ENCODE assay signal across 15 mouse cellular contexts in genomic region chrX:160471257-160471786, GRCm38 (mm10).
"Had no signal": no experiment of that assay in that cellular context is flagged by ENCODE, and none has a peak within 500 bp of the region (broad histone marks: within the 10 kb centered on the region; RNA-seq: fewer than 3 reads in every experiment).

No protein-coding gene starts in this region.

- H3K36me3 ChIP-seq: intestine, embryonic 15.5 days; kidney, embryonic 15.5 days; limb, embryonic 10.5 days; liver, embryonic 15.5 days; neural tube, embryonic 13.5 days; stomach, embryonic 15.5 days had no signal

- H3K27ac ChIP-seq: intestine, embryonic 15.5 days; kidney, embryonic 15.5 days; left cerebral cortex, adult 2 months; limb, embryonic 10.5 days; liver, embryonic 15.5 days; neural tube, embryonic 13.5 days; stomach, embryonic 15.5 days had no signal

- H3K4me2 ChIP-seq: intestine, embryonic 15.5 days; kidney, embryonic 15.5 days; liver, embryonic 11.5 days; liver, embryonic 15.5 days; neural tube, embryonic 13.5 days; stomach, embryonic 15.5 days had no signal

- H3K4me3 ChIP-seq: intestine, embryonic 15.5 days; kidney, embryonic 15.5 days; left cerebral cortex, adult 2 months; limb, embryonic 10.5 days; liver, embryonic 15.5 days; neural tube, embryonic 13.5 days; stomach, embryonic 15.5 days had no signal

- H3K9me3 ChIP-seq: intestine, embryonic 15.5 days; kidney, embryonic 15.5 days; limb, embryonic 10.5 days; liver, embryonic 15.5 days; neural tube, embryonic 13.5 days; stomach, embryonic 15.5 days had no signal

- H3K4me1 ChIP-seq: intestine, embryonic 15.5 days; kidney, embryonic 15.5 days; limb, embryonic 10.5 days; liver, embryonic 15.5 days; neural tube, embryonic 13.5 days; stomach, embryonic 15.5 days had no signal

- H3K27me3 ChIP-seq: intestine, embryonic 15.5 days; liver, embryonic 15.5 days; stomach, embryonic 15.5 days had no signal

- DNase-seq: kidney, postnatal 25 days; lung, adult 2 months; lung, postnatal 36 days; right cerebral cortex, postnatal 14 days; thymus, adult 2 months; thymus, postnatal 25 days had no signal

- H3K9ac ChIP-seq: intestine, embryonic 15.5 days; kidney, embryonic 15.5 days; liver, embryonic 15.5 days; neural tube, embryonic 13.5 days; stomach, embryonic 15.5 days had no signal

- ATAC-seq: intestine, embryonic 15.5 days; lung, postnatal 0 days had no signal
